Mouse (Mus musculus) neural tube, embryonic 12.5 days (tissue): ENCODE measurements around the gene Actr10. TPM values are rescaled to one million over a fixed set of nuclear protein-coding genes. Genes with fewer than 3 reads are reported as not detected.
A peak's percentile ranks its signal among the peaks of the same experiment; 100 is the strongest.

ENCODE experiments used
- ATAC-seq: fragments of 200-750 bp; cut with Nextera tagmentation; 2 replicates; pipeline ENCODE4 v1.8.0; 2017; ENCODE audit warnings: low read depth, mild to moderate bottlenecking, moderate TSS enrichment, moderate library complexity; ENCODE audit not compliant: low FRiP score
- H3K27ac ChIP-seq: fragments of 300-500 bp; sonication (generic); 2 replicates; pipeline ENCODE4 v1.5.1; 2016
- H3K27me3 ChIP-seq: fragments of 300-500 bp; sonication (generic); replicated peaks from 2 replicates; pipeline ENCODE4 v1.6.1; 2016; ENCODE audit warnings: mild to moderate bottlenecking
- H3K36me3 ChIP-seq: fragments of 300-500 bp; sonication (generic); 2 replicates; pipeline ENCODE4 v1.6.1; 2016; ENCODE audit warnings: mild to moderate bottlenecking
- H3K4me1 ChIP-seq: fragments of 300-500 bp; sonication (generic); 2 replicates; pipeline ENCODE4 v1.6.1; 2016
- H3K4me2 ChIP-seq: fragments of 300-500 bp; sonication (generic); replicated peaks from 2 replicates; pipeline ENCODE4 v1.6.1; 2016; ENCODE audit warnings: mild to moderate bottlenecking
- H3K4me3 ChIP-seq: fragments of 300-500 bp; sonication (generic); 2 replicates; pipeline ENCODE4 v1.5.1; 2016
- H3K9ac ChIP-seq: fragments of 300-500 bp; sonication (generic); 2 replicates; pipeline ENCODE4 v1.6.1; 2016; ENCODE audit warnings: mild to moderate bottlenecking
- H3K9me3 ChIP-seq: fragments of 300-500 bp; sonication (generic); 2 replicates; pipeline ENCODE4 v1.6.1; 2016; ENCODE audit warnings: mild to moderate bottlenecking
- WGBS: fragments of 180-500 bp; shearing (Covaris S2); methylation state at CpG from one replicate; pipeline ENCODE4 v1.1.7; 2016; 5-methylcytosine and 5-hydroxymethylcytosine counted together
- polyA plus RNA-seq: library from polyadenylated mRNA; unstranded; fragments of >200 nt; fragmentation: Nextera tagmentation; extraction: Ambion mirVana; gene quantifications from 2 replicates; pipeline ENCODE4 v1.2.1, GENCODE M21; 2016

Actr10 gene
- 252 and 267 TPM in 2 replicates for polyA plus RNA-seq

GRCm38 (mm10) chr12:70937571-70938384 lies at the start of gene Actr10:
TSS of gene Actr10 (plus strand) at chr12:70937857.
- H3K9ac ChIP-seq: peak within 1 kb of the TSS; percentile 79
- ATAC-seq: peak; percentile 98
- peak within 1 kb of the TSS; percentile 50 for H3K27ac ChIP-seq
- H3K9me3 ChIP-seq: 0 out of 2 replicates have a peak, but pooled peaks cover 4% of the 10 kb centered on the region
- peak within 1 kb of the TSS; percentile 67 for H3K4me2 ChIP-seq
- peaks cover 9% of the 10 kb centered on the region; the same call in 1 of the 2 replicates for H3K36me3 ChIP-seq
- no peaks in the 10 kb centered on the region for H3K27me3 ChIP-seq
- 0 out of 2 replicates have a peak, but pooled peaks cover 3% of the 10 kb centered on the region for H3K4me1 ChIP-seq
- peak within 1 kb of the TSS; percentile 67 for H3K4me3 ChIP-seq
- under 1% methylated on average over 59 of the region's 59 CpGs for WGBS

GRCm38 (mm10) chr12:70890405-70890804 lies 47.3 kb upstream of the Actr10 start:
- H3K27ac ChIP-seq: no peak overlapping the region
- no peaks in the 10 kb centered on the region for H3K27me3 ChIP-seq
- no peak for ATAC-seq
- H3K9me3 ChIP-seq: no peaks in the 10 kb centered on the region
- H3K4me1 ChIP-seq: no peaks in the 10 kb centered on the region
- WGBS: 81% methylated on average over 5 of the region's 5 CpGs
- H3K36me3 ChIP-seq: peaks cover 22% of the 10 kb centered on the region
- no peak overlapping the region for H3K4me3 ChIP-seq
- H3K9ac ChIP-seq: no peak overlapping the region
- no peak overlapping the region for H3K4me2 ChIP-seq

- H3K4me3 ChIP-seq: no peak overlapping the region
- no peak overlapping the region for H3K27ac ChIP-seq
- H3K4me2 ChIP-seq: no peak overlapping the region
- H3K36me3 ChIP-seq: peaks cover 24% of the 10 kb centered on the region
- no peaks in the 10 kb centered on the region for H3K9me3 ChIP-seq
- no peak for ATAC-seq
- H3K9ac ChIP-seq: no peak overlapping the region
- no peaks in the 10 kb centered on the region for H3K4me1 ChIP-seq
- WGBS: 94% methylated on average over 8 of the region's 8 CpGs
- H3K27me3 ChIP-seq: no peaks in the 10 kb centered on the region
These were observed 46.7 kb upstream of the Actr10 start for GRCm38 (mm10) chr12:70890874-70891470.

GRCm38 (mm10) chr12:70895275-70895674 lies 42.4 kb upstream of the Actr10 start:
- Histone ChIP-seq H3K9ac (no peak overlapping the region), H3K4me1 (no peaks in the 10 kb centered on the region), H3K27ac (no peak overlapping the region), H3K27me3 (no peaks in the 10 kb centered on the region), H3K9me3 (no peaks in the 10 kb centered on the region), H3K36me3 (peaks cover 29% of the 10 kb centered on the region), H3K4me2 (no peak overlapping the region), H3K4me3 (no peak overlapping the region)
- 89% methylated on average over 7 of the region's 7 CpGs for WGBS
- ATAC-seq: no peak

GRCm38 (mm10) chr12:70896068-70896467 lies 41.6 kb upstream of the Actr10 start:
- H3K27ac ChIP-seq: no peak overlapping the region
- no peak overlapping the region for H3K9ac ChIP-seq
- ATAC-seq: no peak
- peaks cover 21% of the 10 kb centered on the region for H3K36me3 ChIP-seq
- no peak overlapping the region for H3K4me3 ChIP-seq
- 86% methylated on average over 10 of the region's 10 CpGs for WGBS
- H3K27me3 ChIP-seq: no peaks in the 10 kb centered on the region
- H3K4me2 ChIP-seq: no peak overlapping the region
- no peaks in the 10 kb centered on the region for H3K9me3 ChIP-seq
- no peaks in the 10 kb centered on the region for H3K4me1 ChIP-seq

- ATAC-seq: no peak
- Histone ChIP-seq H3K4me3 (no peak overlapping the region), H3K36me3 (peaks cover 15% of the 10 kb centered on the region), H3K4me1 (no peaks in the 10 kb centered on the region), H3K9me3 (no peaks in the 10 kb centered on the region), H3K27me3 (no peaks in the 10 kb centered on the region), H3K9ac (no peak overlapping the region), H3K27ac (no peak overlapping the region), H3K4me2 (no peak overlapping the region)
- WGBS: 85% methylated on average over 8 of the region's 8 CpGs
These were observed 40.2 kb upstream of the Actr10 start for GRCm38 (mm10) chr12:70897434-70897833.

GRCm38 (mm10) chr12:70898450-70898849 lies 39.2 kb upstream of the Actr10 start:
- Histone ChIP-seq H3K27me3 (no peaks in the 10 kb centered on the region), H3K9ac (no peak overlapping the region), H3K4me1 (no peaks in the 10 kb centered on the region), H3K9me3 (no peaks in the 10 kb centered on the region), H3K4me2 (no peak overlapping the region), H3K4me3 (no peak overlapping the region), H3K27ac (no peak overlapping the region), H3K36me3 (peaks cover 17% of the 10 kb centered on the region)
- WGBS: 91% methylated on average over 8 of the region's 8 CpGs
- ATAC-seq: no peak

- no peak overlapping the region for H3K27ac ChIP-seq
- H3K27me3 ChIP-seq: no peaks in the 10 kb centered on the region
- ATAC-seq: no peak
- no peak overlapping the region for H3K9ac ChIP-seq
- H3K4me2 ChIP-seq: no peak overlapping the region
- H3K4me3 ChIP-seq: no peak overlapping the region
- no peaks in the 10 kb centered on the region for H3K9me3 ChIP-seq
- 95% methylated on average over 10 of the region's 10 CpGs for WGBS
- H3K36me3 ChIP-seq: peaks cover 6% of the 10 kb centered on the region; the same call in 1 of the 2 replicates
- no peaks in the 10 kb centered on the region for H3K4me1 ChIP-seq
These were observed 33.2 kb upstream of the Actr10 start for GRCm38 (mm10) chr12:70904471-70904870.

GRCm38 (mm10) chr12:70906867-70907266 lies 30.8 kb upstream of the Actr10 start:
- H3K4me1 ChIP-seq: peaks cover 2% of the 10 kb centered on the region; the same call in 1 of the 2 replicates
- peaks cover 6% of the 10 kb centered on the region; the same call in 1 of the 2 replicates for H3K36me3 ChIP-seq
- H3K4me2 ChIP-seq: no peak overlapping the region
- H3K27me3 ChIP-seq: no peaks in the 10 kb centered on the region
- H3K9ac ChIP-seq: no peak overlapping the region
- no peak overlapping the region for H3K27ac ChIP-seq
- no peak for ATAC-seq
- 84% methylated on average over 9 of the region's 9 CpGs for WGBS
- H3K4me3 ChIP-seq: no peak overlapping the region
- H3K9me3 ChIP-seq: no peaks in the 10 kb centered on the region

- H3K4me2 ChIP-seq: no peak overlapping the region
- WGBS: 84% methylated on average over 11 of the region's 11 CpGs
- H3K27me3 ChIP-seq: no peaks in the 10 kb centered on the region
- no peaks in the 10 kb centered on the region for H3K9me3 ChIP-seq
- peaks cover 7% of the 10 kb centered on the region; the same call in 1 of the 2 replicates for H3K4me1 ChIP-seq
- H3K27ac ChIP-seq: no peak overlapping the region
- H3K36me3 ChIP-seq: 0 out of 2 replicates have a peak, but pooled peaks cover 6% of the 10 kb centered on the region
- H3K4me3 ChIP-seq: no peak overlapping the region
- no peak for ATAC-seq
- H3K9ac ChIP-seq: no peak overlapping the region
These were observed 30.0 kb upstream of the Actr10 start for GRCm38 (mm10) chr12:70907651-70908050.

- H3K27me3 ChIP-seq: no peaks in the 10 kb centered on the region
- no peaks in the 10 kb centered on the region for H3K9me3 ChIP-seq
- 80% methylated on average over 4 of the region's 4 CpGs for WGBS
- H3K9ac ChIP-seq: no peak overlapping the region
- ATAC-seq: no peak
- no peak overlapping the region for H3K27ac ChIP-seq
- H3K4me2 ChIP-seq: no peak overlapping the region
- H3K36me3 ChIP-seq: 0 out of 2 replicates have a peak, but pooled peaks cover 6% of the 10 kb centered on the region
- H3K4me3 ChIP-seq: no peak overlapping the region
- H3K4me1 ChIP-seq: peaks cover 7% of the 10 kb centered on the region; the same call in 1 of the 2 replicates
These were observed 29.6 kb upstream of the Actr10 start for GRCm38 (mm10) chr12:70908076-70908475.

- Histone ChIP-seq H3K9me3 (no peaks in the 10 kb centered on the region), H3K36me3 (no peaks in the 10 kb centered on the region), H3K4me3 (no peak overlapping the region), H3K27ac (no peak overlapping the region), H3K9ac (no peak overlapping the region), H3K27me3 (no peaks in the 10 kb centered on the region), H3K4me1 (peaks cover 7% of the 10 kb centered on the region; the same call in 1 of the 2 replicates), H3K4me2 (no peak overlapping the region)
- WGBS: 10% methylated on average over 9 of the region's 9 CpGs
- peak; percentile 64 for ATAC-seq
These were observed 27.4 kb upstream of the Actr10 start for GRCm38 (mm10) chr12:70910241-70910720.
